Mouse (Mus musculus) liver, adult 2 months (tissue): Measurements from ENCODE around the gene Ctdnep1. TPM values are rescaled to one million over a fixed set of nuclear protein-coding genes. Genes with fewer than 3 reads are reported as not detected.
"Not testable (repeated sequence)": the region's sequence is repeated elsewhere in the genome, so short reads cannot be mapped to it uniquely, and the experiment has no call there.

Experiments used
- DNase-seq: peaks from one replicate; pipeline ENCODE4 v3.0.0-alpha.2; 2011; ENCODE audit warnings: low read depth, low spot score; ENCODE audit errors: extremely low read depth
- H3K27ac ChIP-seq: fragments of 200-500 bp; replicated peaks from 2 replicates; pipeline ENCODE4 v1.5.1; 2012; ENCODE audit warnings: low read depth, mild to moderate bottlenecking, control low read depth, inconsistent platforms, low read length; ENCODE audit not compliant: insufficient read depth
- H3K27me3 ChIP-seq: fragments of 200-500 bp; 2 replicates; pipeline ENCODE4 v1.6.1; 2012; ENCODE audit warnings: mild to moderate bottlenecking, moderate library complexity, low read length, inconsistent platforms; ENCODE audit not compliant: control insufficient read depth, insufficient read depth
- H3K36me3 ChIP-seq: fragments of 200-500 bp; 2 replicates; pipeline ENCODE4 v1.6.1; 2012; ENCODE audit warnings: low read length, inconsistent platforms; ENCODE audit not compliant: control insufficient read depth, insufficient read depth
- H3K4me1 ChIP-seq: fragments of 200-500 bp; 2 replicates; pipeline ENCODE4 v1.6.1; 2011; ENCODE audit warnings: low read length; ENCODE audit not compliant: control insufficient read depth, insufficient read depth
- H3K4me3 ChIP-seq: fragments of 200-500 bp; 2 replicates; pipeline ENCODE4 v1.5.1; 2011; ENCODE audit warnings: low read depth, mild to moderate bottlenecking, control low read depth, low read length, moderate library complexity; ENCODE audit not compliant: insufficient read depth
- H3K79me2 ChIP-seq: fragments of 200-500 bp; 2 replicates; pipeline ENCODE4 v1.6.1; 2012; ENCODE audit warnings: inconsistent platforms, mild to moderate bottlenecking, low read length, moderate library complexity; ENCODE audit not compliant: control insufficient read depth, insufficient read depth
- H3K9ac ChIP-seq: fragments of 200-500 bp; 2 replicates; pipeline ENCODE4 v1.6.1; 2012; ENCODE audit warnings: low read depth, mild to moderate bottlenecking, control low read depth, inconsistent platforms, low read length
- CTCF ChIP-seq: fragments of 200-500 bp; IDR thresholded peaks from 2 replicates; pipeline ENCODE4 v1.5.1; 2011; ENCODE audit warnings: low read depth, low read length, control low read depth
- POLR2A ChIP-seq: fragments of 200-500 bp; IDR thresholded peaks from 2 replicates; pipeline ENCODE4 v1.6.1; 2011; ENCODE audit warnings: low read length, control low read depth; ENCODE audit not compliant: insufficient read depth; ENCODE audit errors: extremely low read depth
- WGBS: fragments of 180-500 bp; shearing (Covaris S2); methylation state at CpG from one replicate; pipeline ENCODE4 v1.1.7; 2018; 5-methylcytosine and 5-hydroxymethylcytosine counted together
- polyA plus RNA-seq: library from polyadenylated mRNA; depleted of rRNA; stranded (reverse); fragments of >200 nt; gene quantifications from 2 replicates; pipeline ENCODE4 v1.2.3, GENCODE M21; 2012
- total RNA-seq: library from RNA; depleted of rRNA; stranded (reverse); fragments of >200 nt; gene quantifications from 2 replicates; pipeline ENCODE4 v1.2.3, GENCODE M21; 2014

Gene Ctdnep1
- total and polyA plus RNA-seq, 2 experiments = 6.6 to 45.3 TPM

GRCm38 (mm10) chr11:70015677-70016076 lies 34.7 kb downstream of the Ctdnep1 start:
- Histone ChIP-seq H3K27ac (no peak overlapping the region), H3K4me1 (peaks cover 8% of the 10 kb centered on the region), H3K4me3 (no peak overlapping the region), H3K9ac (no peak overlapping the region), H3K27me3 (no peaks in the 10 kb centered on the region), H3K36me3 (peaks cover 34% of the 10 kb centered on the region), H3K79me2 (peaks cover 16% of the 10 kb centered on the region; the same call in 1 of the 2 replicates)
- TF ChIP-seq POLR2A = no peak
- no peak for TF ChIP-seq CTCF
- WGBS = 62% methylated on average over 6 of the region's 6 CpGs
- no peak for DNase-seq

- not testable (repeated sequence) for H3K27ac ChIP-seq, H3K4me1 ChIP-seq, DNase-seq, H3K9ac ChIP-seq, H3K27me3 ChIP-seq, H3K4me3 ChIP-seq
- peaks cover 29% of the 10 kb centered on the region for H3K36me3 ChIP-seq
- WGBS = 85% methylated on average over 2 of the region's 2 CpGs
- peaks cover 16% of the 10 kb centered on the region; the same call in 1 of the 2 replicates for H3K79me2 ChIP-seq
Measured at GRCm38 (mm10) chr11:70016177-70016576, 35.2 kb downstream of the Ctdnep1 start.

GRCm38 (mm10) chr11:70016669-70017068 lies 35.7 kb downstream of the Ctdnep1 start, which contains the start of gene Dlg4:
TSS of gene Dlg4 (plus strand) at chr11:70016942.
- H3K27me3 ChIP-seq = no peaks in the 10 kb centered on the region
- DNase-seq = no peak
- no peak within 1 kb of the TSS for H3K27ac ChIP-seq
- 91% methylated on average over 3 of the region's 3 CpGs for WGBS
- H3K9ac ChIP-seq = no peak within 1 kb of the TSS
- no peak within 1 kb of the TSS for H3K4me3 ChIP-seq
- TF ChIP-seq CTCF (no peak), POLR2A (no peak)
- H3K36me3 ChIP-seq = peaks cover 24% of the 10 kb centered on the region
- peaks cover 16% of the 10 kb centered on the region; the same call in 1 of the 2 replicates for H3K79me2 ChIP-seq
- H3K4me1 ChIP-seq = peaks cover 8% of the 10 kb centered on the region

- TF ChIP-seq POLR2A = no peak
- no peak for TF ChIP-seq CTCF
- Histone ChIP-seq H3K27me3 (no peaks in the 10 kb centered on the region), H3K79me2 (peaks cover 16% of the 10 kb centered on the region; the same call in 1 of the 2 replicates), H3K9ac (no peak overlapping the region), H3K4me3 (no peak overlapping the region), H3K4me1 (peaks cover 8% of the 10 kb centered on the region), H3K27ac (no peak overlapping the region), H3K36me3 (peaks cover 19% of the 10 kb centered on the region)
- WGBS = 72% methylated on average over 7 of the region's 7 CpGs
- DNase-seq = no peak
Measured at GRCm38 (mm10) chr11:70017199-70017767, 36.3 kb downstream of the Ctdnep1 start.

GRCm38 (mm10) chr11:70018131-70018990 lies 37.4 kb downstream of the Ctdnep1 start:
- DNase-seq = no peak
- H3K4me1 ChIP-seq = peaks cover 8% of the 10 kb centered on the region

More at GRCm38 (mm10) chr11:70018131-70018990, 37.4 kb downstream of the Ctdnep1 start:
- H3K27me3 ChIP-seq = no peaks in the 10 kb centered on the region
- H3K36me3 ChIP-seq = peaks cover 9% of the 10 kb centered on the region; the same call in 1 of the 2 replicates
- peak overlapping the region; percentile 50 for H3K4me3 ChIP-seq
- peaks cover 15% of the 10 kb centered on the region; the same call in 1 of the 2 replicates for H3K79me2 ChIP-seq
- peak overlapping the region; percentile 53 for H3K9ac ChIP-seq
- TF ChIP-seq POLR2A = no peak
- no peak for TF ChIP-seq CTCF
- no peak overlapping the region for H3K27ac ChIP-seq
- WGBS = 12% methylated on average over 22 of the region's 25 CpGs
